Mouse (Mus musculus): ENCODE measurements around the gene Amer3. TPM values are rescaled to one million over a fixed set of nuclear protein-coding genes. Genes with fewer than 3 reads are reported as not detected.
"Not testable (repeated sequence)": the region's sequence is repeated elsewhere in the genome, so short reads cannot be mapped to it uniquely, and the experiment has no call there.

Amer3 gene
- total RNA-seq, 2 experiments from 2014 or later = 1.7 to 1.8 TPM

DNA sequence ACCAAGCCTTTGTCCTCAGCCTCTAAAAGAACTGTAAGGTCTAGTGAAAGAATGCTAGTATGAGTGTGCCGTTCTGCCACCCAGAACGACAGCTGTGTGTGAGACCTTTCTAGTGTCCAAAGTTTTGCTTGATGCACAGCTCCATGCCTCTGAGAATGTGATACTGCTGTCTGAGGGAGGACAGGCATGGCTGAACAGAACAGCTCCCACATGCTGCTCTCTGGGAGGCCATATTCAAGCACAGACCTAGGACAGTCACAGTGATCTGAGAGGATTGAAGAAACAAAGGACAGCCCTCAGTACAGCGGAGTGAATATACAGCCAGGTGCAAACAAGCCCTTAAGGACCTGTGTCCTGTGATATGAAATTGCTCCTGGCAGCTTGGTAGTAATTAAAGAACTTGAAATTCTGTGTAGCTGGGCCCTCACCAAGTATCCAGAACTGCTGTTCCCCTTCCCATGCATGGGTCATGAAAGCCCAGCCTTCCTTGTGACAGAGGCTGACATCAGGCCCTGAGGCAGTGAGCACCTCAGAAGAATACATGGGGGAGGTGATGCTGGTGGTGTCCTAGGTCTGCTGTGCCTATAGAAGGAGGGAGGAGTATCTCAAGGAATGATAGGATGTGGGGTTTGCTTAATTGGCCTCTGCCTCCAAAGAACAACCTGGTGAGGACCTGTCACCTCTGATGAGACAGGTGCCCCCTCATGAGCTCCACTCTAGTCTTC lies 22.0 kb downstream of the Amer3 start:
- DNase-seq (ENCODE audit: low spot score in 2 of 2) = no peak

DNA sequence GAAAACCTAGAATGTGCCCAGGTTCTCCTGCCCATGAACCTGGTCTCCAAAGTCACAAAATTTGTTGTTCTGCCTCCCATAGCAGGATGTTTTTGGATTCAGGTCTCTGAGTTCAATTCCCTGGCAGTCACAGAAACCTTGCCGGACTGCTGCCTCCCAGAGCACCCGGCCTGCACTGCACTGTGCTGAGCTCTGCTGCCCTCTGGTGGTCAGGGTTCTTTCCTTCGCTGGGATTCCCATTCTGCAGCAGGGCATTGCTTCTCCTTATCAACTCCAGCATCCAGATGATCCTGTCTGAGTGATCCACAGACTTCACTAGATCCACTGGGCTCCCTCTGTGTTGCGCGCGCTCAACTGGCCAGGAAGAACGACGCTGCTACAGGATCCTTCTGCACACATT lies 22.9 kb downstream of the Amer3 start:
- DNase-seq (ENCODE audit: low spot score in 2 of 2) = peak in 1 of 2 experiments; percentile 24

DNA sequence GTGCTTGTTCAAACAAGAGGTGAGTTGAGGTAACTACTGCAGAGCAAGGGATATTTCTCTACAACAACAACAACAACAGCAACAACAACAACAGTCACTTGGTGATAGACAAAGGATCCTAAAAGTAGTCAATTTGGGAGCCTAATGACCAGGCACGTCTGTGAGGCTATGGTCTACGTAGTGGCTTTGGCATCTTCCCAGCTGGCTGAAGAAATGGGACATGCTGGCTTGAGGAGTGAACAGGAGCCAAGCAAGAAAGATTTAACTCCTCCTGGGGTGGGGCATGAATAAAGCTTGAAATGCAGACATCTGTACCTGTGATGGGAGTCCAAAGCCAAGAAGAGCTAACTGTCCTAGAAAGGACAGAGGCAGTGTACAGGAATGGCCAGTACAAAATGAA lies 34.3 kb downstream of the Amer3 start:
- DNase-seq (ENCODE audit: low spot score in 2 of 2) = no peak

DNA sequence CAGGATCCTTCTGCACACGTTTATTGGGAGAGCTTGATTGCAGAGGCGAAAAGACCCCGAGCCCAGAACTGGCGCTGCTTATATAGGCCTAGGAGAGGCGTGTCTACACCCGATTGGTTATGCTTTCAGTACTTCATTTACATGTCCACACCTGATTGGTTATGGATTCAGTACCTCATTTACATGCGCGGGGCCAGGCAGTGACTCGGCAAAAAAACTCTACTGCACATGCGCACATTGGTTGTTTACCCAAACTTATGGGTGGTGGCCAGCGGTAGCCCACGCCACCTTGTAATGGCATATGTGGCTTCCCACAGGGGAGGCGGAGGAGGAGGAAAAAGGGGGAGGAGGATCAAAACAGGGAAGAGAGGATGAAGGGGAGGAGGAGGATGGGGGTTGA lies 40.7 kb downstream of the Amer3 start:
- not testable (repeated sequence) for DNase-seq (ENCODE audit: low spot score in 2 of 2)

DNA sequence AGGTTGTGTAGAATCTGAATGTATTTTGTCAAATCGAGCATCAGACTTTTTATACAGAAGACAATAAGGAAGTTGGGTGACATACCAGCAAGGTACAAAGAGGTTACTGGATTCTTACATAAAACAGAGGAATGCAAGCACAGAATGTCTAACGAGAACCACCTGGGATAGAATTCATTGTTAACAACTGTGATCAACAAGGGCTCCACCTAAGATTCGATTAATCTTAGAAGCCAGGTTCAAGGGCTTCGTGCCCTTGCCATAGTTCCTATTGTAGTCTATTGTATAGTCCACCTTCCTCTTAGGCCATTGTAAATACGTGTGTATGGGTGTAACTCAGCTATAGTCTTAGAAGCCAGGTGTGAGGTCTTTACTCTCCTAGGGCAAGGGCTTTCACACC lies 41.3 kb downstream of the Amer3 start:
- DNase-seq (ENCODE audit: low spot score in 2 of 2) = not testable (repeated sequence)

DNA sequence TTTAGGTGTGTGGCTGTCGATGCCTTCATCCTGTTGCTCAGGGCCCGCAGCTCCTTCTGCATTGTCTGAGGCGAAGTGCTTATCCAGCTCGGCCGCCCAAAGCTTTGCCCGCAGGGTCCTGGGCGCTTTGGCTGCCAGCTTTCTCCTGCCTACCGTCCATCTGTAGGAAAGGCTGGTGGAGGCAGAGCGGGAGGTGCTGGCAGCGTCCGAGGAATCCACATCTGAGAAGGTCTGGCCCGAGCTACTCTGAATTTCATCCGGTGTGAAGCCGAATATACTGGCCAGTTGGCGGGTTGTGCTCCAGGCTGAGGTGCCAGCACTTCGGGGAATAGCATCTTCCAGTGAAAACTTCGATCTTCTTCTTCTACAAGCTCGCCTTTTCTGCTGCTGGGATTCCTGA lies 56.3 kb downstream of the Amer3 start:
- no peak for DNase-seq (ENCODE audit: low spot score in 2 of 2)

Other genes starting within 250 kb of the Amer3 start
- 10 to 100 TPM; 26.6 to 27.7 TPM for gene Ccdc115, start 140.0 kb upstream of the Amer3 start, total RNA-seq (2021)
- 10 to 100 TPM; 58.2 to 62.2 TPM for gene Imp4, start 139.8 kb upstream of the Amer3 start, total RNA-seq (2021)
- gene Ptpn18, start 119.9 kb upstream of the Amer3 start, total RNA-seq (2021) = 10 to 100 TPM; 10.4 to 10.9 TPM
- gene Prss39, start 81.2 kb upstream of the Amer3 start, total RNA-seq (2021) = not detected
- gene Cfc1, start 44.0 kb upstream of the Amer3 start, total RNA-seq (2021) = not detected
- not detected for gene Prss40, start 18.7 kb upstream of the Amer3 start, total RNA-seq (2021)